Mouse (Mus musculus) retina, postnatal 7 days (tissue): ENCODE measurements around the gene Lgals9.
"Not testable (repeated sequence)": the region's sequence is repeated elsewhere in the genome, so short reads cannot be mapped to it uniquely, and the experiment has no call there.

ENCODE experiments used
- DNase-seq: peaks from one replicate; pipeline ENCODE4 v3.0.0-alpha.2; 2012; ENCODE audit warnings: low read depth, low spot score

Gene Lgals9

DNA sequence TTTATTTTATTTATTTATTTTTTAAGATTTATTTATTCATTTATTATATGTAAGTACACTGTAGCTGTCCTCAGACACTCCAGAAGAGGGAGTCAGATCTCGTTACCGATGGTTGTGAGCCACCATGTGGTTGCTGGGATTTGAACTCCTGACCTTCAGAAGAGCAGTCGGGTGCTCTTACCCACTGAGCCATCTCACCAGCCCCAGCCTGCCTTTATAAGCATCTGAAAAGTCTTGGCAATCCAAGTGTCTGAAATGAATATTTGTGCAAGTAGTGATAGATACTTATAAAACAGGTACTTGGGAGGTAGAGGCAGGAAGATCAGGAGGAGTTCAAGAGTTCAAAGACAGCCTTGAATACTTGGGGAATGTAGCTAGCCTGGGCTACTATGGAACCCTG, 22.6 kb upstream of the Lgals9 start:
- not testable (repeated sequence) for DNase-seq

DNA sequence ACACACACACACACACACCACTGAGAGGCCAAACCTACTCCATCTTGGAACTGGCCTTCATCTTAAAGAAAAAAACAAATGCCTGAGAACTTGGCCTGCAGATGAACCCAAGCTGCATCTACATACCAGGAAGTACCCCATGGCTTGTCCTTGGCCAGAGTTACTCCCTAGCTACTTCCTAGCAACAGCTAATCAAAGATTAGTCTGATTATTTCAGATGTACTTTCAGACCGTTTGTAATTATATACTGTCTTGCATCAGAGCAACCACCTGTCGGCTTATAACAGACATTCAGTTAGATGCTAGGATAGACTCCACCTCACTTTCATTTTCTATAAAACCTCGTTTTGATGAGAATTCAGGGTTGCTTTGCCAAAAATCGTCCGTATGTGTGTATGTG, 21.7 kb upstream of the Lgals9 start:
- no peak for DNase-seq

DNA sequence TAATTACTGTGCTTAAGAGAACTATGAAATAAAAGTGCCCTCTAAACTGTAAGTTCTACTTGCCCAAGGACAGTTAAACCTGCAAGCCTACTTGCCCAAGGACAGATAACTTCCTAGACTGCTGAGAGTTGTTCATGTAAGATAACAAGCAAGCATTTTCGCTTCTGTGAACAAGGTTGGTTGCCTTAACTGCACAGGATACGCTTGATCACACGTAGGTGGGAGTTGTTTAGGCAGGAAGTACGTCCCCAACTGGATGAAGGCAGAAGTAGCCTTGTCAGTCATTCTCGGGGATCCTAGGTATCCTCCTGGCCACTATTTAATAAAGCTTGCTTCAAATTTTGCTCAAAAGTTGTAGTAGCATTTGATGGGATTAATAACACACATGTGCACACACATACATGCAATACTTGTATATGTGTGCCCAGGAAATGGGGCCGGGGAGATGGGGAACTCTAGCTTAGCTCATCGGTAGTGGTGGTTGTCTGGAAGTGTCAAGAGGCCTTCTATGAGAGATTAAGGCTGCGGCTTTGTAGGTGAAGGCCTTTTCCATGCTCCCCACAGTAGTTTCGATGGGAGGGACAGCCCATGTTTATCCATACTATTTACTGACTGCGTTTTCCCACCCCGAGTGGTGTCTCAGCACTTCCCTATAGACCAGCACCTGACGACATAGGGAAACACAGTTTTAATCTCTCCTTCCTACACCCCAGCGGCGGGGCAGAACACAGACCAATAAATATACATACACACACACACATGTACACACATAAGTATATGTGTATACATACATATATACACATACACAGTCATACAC, 21.0 kb upstream of the Lgals9 start:
- DNase-seq = no peak

DNA sequence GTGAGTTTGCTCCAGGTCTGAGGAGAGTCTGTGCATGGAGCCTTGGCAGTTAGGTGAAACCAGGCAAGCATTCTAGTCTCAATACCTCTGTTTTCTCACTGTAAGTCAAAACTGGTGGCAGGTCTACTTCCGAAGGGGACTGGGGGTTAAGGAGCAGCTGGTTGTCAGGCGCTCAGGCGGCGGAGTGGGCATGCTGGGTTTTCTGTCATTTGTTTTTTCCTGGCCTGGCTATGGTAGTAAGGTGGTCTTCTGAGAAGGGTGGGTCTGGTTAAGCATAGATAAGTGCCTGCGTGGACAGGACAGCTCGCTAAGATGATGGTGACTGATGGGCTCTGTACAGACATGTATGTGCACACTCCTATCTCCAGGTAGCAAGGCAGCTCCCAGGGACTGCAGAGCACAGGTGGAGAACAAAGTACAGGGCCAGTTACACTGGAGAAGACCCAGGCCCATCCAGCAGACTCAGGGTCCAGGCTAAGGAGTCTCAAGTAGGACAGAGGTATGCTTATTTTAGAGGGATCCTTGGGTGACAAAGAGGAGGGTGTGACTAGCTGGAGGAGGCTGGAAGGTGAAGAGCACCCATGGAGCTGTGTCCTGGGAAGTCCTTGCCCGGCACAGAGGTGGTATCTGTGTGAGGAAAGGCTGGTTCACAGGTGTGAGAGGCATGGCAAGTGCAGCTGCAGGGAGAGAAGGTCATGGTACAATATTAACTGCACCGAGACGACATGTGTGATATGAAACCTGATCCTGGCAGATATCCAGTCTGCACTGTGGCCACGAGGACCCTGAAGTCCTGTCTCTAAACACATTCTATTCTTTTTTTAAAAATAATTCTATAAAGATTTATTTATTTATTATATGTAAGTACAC, 19.3 kb upstream of the Lgals9 start:
- no peak for DNase-seq

DNA sequence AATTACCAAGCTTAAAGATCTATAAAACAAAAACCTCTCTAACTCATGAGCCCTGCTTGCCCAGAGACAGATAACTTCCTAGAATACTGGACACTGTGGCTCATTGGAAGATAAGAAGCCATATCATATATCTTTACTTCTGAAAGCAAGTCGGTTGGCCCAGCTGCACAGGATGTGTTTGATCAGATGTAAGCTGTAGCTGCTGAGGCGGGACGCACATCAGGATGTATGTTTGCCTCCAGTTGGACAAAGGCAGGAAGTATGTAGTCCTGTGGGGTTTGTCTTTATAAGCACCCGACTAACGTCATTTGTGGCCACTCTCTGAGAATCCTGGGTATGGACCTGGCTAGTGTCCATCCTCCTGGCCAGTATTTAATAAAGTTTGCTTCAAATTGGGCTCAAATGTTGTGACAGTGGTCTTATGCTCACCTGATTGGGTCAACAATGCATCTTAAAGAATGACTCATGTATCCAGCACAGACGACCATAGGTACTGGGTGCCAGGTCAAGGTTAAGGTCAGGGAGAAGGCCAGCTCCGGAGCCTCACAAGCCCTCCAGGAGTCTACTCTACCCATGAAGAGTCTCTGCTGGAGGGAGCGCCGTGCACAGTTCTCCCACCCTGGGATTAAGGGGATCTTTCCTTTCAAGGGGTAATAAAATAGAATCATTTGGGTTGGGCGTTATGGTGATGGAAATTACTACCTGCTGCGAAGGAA, 18.5 kb upstream of the Lgals9 start:
- no peak for DNase-seq

DNA sequence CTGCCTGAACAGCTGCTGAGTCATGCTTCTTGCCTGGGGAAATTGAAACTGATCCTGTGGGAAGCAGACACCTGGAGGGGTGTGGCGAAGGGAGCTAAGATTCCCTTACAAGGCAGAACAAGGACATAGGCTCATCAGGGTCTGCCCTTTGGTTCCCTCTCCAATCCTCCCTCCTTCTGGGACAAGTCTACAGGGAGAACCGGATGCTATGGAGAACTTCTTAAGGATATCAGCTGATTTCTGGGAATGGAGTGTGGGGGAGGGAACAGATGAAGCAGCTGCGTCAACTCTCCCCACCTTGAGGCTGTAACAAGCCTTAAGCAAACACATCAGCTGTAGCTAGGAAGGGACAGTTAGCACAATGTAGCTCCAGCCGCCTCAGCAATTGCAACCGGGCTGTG, 17.8 kb upstream of the Lgals9 start:
- no peak for DNase-seq

DNA sequence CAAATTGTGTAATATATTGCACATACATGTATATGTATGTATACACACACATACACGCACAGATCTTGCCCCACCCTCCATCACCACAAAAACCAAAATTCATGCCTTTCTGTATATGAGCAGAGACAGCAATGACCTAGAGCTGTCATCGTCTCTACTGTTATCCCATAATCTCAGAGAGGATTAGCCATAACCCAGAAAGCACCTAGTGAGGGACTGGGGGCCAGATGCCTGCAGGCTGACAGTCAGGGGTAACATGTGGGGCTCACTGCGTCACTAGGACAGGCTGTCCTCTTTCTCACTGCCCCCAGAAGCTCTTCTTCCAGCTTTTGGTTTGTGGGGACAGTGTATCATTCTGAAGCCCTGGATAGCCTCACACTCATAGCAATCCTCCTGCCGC, 17.1 kb upstream of the Lgals9 start:
- DNase-seq = peak; percentile 40

DNA sequence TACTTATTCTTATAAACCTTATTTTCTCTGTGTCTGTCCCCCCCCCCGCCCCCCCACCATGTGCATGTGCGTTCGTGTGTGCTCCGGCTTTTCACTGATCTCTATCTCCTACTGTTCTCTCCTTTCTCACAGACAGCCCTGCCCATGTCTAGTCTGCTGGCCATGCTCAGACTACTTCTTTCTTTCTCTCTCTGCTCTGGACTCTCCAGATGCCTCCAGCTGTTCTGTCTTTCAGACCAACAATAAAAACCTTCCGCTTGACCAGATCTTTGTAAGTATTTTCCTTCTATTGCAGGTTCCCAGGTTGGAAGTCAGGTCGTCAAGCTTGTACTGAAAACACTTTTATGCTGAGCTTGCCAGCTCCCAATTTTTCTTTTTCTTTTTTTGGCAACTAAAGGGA, 14.4 kb upstream of the Lgals9 start:
- no peak for DNase-seq

DNA sequence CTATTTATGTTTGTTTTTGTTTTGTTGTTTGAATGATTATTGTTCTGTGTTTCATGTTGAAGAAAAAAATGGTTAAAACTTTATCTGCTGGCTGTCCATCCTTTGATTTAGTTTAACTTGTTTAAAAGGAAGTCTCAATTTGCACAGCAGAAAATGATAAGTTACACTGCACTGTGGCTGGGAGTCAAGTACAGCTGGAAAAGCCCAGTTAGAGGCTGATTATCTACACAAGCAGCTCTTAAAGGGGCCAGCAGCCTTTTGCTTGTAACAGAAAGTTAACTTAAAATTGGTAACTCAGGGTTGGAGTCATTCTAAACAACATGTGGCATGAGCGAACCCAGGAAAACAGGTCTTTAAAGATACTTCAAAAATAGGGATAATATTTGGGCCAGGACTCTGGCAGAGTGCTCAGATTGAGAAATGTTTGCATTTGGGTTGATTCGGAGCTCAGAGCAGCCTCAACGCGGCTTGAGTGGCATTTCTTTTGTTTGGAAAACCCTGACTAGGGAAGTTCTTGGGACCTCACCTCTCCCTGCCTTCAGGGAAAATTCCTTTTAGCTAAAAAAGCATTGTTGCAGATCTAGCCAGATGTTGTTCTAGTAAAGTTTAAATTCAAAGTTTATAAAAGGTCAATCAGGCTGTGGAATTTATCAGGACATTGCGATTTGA, 6.3 kb upstream of the Lgals9 start:
- not testable (repeated sequence) for DNase-seq

DNA sequence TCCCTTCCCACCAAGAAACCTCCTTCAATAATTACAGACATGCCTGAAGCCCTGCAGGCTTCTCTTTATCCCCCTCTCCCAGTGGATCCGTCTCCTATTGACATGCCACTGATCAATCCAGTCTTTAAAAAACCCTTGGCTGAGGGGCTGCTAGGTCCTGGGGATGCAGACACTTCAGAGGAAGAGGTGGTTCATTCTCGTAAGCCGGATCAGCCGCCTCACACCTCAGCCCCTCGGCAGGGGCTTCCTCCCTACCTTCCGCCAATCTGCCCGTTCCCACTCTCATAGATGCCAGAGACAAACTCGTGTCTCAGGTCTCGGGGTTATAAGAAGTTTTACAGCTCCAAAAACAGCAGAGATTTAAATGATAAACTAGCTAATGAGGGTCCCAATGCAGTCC, 5.3 kb upstream of the Lgals9 start:
- no peak for DNase-seq

DNA sequence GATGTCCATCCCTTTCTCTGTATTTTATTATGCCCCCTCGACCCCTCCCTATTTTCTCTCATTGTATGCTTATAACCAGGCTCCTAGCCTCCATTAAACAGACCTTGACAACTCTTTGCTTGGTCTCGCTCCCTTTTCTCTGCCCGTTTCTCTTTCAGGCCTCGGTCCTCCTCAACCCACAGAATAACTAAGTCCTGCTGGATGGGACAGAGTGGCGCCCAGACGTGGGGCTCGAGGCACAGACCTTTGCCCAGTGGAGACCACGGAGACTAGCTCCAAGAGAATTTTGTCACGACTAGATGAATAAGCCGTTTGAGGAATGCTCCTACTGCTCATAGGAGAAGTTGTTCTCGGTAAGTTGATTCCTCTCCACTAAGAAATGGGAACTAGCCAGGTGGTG, 4.5 kb upstream of the Lgals9 start:
- not testable (repeated sequence) for DNase-seq

DNA sequence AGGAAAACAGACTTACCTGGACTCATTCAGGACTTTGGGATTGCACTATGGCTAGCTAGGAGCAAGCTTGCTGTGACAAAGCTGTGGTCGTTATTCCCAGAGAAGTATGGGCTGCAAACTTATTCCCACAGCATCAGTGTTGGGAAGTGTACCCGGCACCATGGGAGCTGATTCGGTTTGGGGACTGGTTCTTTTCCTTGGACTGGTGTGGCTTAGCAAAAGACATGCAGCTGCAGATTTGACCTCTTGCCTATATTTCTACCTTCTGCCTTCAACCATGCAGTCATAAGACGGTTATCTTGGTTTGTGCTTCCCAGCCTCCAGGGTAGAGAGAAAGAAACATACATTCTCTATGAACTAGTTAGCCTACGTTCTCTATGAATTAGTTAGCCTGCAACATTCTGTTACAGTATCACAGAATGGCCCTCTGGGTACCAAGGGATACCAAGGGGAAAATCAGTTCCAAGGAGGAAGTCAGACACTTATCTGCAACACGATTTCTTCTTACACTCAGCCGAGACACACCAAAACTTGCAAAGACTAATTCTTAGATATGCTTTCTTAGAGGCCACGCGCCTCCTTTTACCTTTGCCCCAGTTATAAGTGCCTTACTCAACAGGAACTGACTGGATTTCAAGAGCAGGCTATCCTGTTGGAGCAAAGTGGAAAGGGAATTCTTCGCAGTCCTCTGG, 1.7 kb upstream of the Lgals9 start:
- no peak for DNase-seq

DNA sequence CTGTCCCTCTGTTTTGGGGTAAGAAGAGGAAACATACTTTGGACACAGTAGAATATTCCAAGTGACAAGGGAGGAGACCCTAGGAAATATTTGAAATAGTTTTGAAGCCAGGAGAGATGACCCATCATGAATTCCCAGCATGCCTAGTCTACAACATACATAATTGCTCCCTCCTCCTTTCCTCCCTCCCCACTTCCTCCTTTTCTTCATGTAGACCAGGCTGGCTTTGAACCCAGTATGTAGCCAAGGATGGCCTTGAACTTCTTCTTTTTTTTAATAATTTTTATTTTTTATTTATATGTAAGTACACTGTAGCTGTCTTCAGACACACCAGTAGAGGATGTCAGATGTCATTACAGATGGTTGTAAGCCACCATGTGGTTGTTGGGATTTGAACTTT, 759 bp upstream of the Lgals9 start:
- DNase-seq = no peak

DNA sequence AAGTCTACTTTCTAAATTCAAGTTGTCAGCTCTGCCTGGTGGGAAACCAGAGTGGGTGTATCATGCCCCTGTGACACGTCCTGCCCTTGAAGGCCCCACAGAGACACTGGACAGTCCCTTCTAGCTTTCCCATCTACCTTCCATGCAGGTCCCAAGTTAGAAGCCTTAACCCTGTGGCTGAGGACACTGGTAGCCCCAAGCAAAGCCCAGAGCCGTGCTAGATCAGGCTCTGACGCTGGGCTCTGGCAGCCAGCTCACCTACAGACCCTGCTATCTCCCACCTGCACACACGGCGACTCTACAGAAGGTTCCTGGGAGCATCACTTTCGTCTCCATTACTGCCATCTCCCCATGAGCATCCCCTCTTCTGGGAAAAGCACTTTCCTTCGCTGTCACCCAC, 1.2 kb downstream of the Lgals9 start:
- no peak for DNase-seq

DNA sequence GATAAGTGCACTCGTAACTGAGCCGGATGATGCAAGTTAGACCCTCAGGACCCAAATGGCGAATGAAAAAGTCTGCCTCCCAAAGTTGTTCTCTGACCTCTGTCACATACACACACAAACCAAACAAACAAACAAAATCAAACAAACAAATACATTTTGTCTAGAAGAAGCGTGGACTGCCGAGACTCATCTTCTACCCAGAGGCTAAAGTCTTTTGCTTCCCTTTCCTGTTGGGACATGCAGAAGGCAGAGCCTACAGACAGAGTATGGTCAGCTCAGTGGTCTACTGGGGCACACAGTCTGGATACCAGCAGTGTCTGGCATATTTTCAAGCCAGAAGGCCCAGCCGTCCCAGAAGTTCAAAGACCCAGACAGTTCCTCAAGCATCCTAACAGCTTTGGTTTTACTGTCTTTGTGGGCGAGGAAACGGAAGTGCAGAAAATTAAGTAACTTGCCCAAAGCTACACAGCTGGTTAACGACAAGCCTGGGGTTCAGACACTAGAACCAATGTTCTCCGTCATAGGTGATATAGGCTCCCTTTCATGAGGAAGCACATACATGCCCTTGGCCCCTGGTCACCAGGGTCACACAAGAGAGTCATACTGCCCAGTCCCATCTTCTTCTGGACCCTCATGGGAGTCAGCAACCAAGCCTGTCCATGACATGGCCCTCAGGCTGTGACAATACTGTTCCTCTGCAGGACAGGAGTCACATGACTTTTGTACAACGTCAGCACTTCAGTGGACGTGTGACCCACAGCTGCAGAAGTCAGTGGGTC, 2.0 kb downstream of the Lgals9 start:
- DNase-seq = no peak

DNA sequence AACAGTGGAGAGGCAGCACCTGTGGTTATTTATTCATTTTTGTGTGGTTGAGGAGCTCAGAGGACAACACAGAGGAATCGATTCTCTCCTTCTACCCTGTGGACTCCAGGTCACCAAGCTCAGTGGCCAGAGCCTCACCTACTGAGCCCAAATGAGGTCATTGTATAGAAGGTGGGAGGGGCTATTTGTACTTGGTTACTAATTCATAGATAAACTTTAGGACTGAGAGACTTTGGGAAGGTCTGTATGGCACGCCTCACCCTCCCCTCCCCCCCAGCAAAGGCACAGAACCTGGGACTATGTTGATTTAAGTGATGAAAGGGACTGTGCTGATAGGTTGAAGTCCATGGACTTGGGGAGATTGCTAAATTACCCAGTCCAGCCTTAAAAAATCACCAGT, 2.7 kb downstream of the Lgals9 start:
- DNase-seq = no peak

DNA sequence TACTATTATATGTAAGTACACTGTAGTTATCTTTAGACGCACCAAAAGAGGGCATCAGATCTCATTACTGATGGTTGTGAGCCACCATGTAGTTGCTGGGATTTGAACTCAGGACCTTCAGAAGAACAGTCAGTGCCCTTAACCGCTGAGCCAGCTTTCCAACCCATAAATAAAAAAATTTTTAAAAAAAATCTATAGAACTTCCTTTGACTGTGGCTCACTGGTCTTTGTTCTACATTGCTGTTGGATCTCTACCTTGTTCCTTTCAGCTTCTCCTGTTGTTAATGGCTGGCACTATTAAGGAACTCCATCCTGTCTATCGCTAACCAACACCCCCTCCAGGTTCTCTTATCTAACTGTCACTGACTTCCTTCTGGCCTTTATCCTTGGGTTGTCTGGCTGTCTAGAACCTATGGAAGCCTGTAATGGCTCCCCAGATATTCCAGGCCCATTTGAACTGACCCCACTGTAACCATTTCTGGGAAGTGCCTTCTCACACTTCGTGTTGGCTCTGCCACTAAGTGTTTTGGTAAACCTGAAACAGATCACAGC, 4.6 kb downstream of the Lgals9 start:
- no peak for DNase-seq

DNA sequence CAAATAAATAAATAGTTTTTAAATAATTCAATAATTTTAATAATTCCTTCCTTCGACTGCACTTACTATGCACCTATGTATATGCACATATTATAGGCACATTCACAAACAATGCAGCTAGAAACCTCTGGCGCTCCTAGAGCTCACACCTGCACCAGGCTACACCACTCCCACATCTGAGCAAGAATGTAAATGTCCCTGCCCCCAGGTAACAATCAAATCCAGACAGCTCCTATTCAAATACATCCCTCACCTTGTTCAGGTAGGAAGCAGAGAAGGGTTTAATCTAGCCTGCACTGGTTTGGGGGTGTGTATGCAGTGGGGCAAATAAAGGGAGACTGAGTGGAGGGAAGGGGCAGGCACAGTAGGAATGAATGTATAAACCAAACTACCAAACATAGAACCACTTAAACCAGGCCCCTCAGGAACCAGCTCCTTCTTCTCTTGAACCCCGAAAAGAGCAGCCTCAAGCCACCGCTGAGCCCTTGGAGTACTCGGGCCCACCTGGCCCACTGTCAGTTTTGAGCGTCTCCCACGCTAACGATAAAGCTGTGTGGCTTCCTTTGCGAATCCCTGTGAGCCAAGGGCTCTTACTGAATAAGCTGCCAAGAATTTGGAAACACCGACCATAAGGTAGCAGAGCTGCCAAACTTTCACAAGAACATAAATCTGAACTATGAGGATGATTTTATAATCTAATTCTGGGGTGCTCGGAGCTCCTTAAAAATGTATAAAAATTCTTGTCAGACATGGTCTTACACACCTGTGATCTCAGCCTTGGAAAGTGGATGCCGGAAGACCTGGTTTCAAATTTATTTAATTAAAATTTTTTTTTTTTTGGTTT, 6.3 kb downstream of the Lgals9 start:
- no peak for DNase-seq
